Mouse (Mus musculus): ENCODE data around the gene Mid1. TPM values are rescaled to one million over a fixed set of nuclear protein-coding genes. Genes with fewer than 3 reads are reported as not detected.
"Not testable (repeated sequence)": the region's sequence is repeated elsewhere in the genome, so short reads cannot be mapped to it uniquely, and the experiment has no call there.

The Mid1 gene
- polyA plus RNA-seq, 1 experiment from 2014 or later: 9.0 TPM

- not testable (repeated sequence) for H3K27ac ChIP-seq (ENCODE audit: low read depth, low read length); H3K9me3 ChIP-seq (ENCODE audit: control insufficient read depth, low read length); H3K9ac ChIP-seq (replicated peaks; ENCODE audit: low read depth, low read length); H3K36me3 ChIP-seq (ENCODE audit: control insufficient read depth, insufficient read depth, low read length); H3K4me1 ChIP-seq (ENCODE audit: control insufficient read depth, insufficient read depth, low read length); H3K4me3 ChIP-seq (ENCODE audit: low read depth, low read length); ATAC-seq (ENCODE audit: low read depth); H3K27me3 ChIP-seq (ENCODE audit: control insufficient read depth, insufficient read depth, low read length); H3K4me2 ChIP-seq (ENCODE audit: low read depth, low read length)
- 41% methylated on average over 10 of the region's 12 CpGs for WGBS
Observed at GRCm38 (mm10) chrX:170001388-170001695, 316.3 kb downstream of the Mid1 start.

DNA sequence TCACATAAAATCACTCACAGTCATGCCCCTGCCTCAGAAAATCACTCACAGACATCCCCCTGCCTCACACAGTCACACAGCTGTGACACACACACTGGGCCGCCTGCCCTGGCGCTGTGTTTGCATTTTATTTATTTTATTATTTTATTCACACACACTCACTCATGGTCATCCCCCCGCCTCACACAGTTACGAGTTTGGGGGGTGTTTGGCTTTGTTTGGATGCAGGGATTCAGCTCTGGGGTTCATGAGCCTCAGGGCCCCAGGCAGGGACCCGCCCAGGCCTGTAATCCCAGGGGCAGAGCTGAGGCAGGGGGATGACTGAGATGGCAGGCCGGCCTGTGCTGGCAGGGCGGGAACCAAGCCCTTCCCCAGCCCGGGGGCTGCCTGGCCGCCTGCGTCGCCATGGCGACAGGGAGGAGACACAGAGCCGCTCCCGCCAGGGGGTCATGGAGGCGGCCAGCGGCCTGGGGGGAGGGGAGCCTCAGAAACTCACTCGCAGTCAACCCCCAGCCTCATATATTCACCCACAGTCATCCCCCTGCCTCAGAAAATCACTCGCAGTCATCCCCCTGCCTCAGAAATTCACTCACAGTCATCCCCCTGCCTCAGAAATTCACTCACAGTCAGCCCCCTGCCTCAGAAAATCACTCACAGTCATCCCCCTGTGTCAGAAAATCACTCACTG is 317.7 kb downstream of the Mid1 start:
- not testable (repeated sequence) for H3K4me3 ChIP-seq (ENCODE audit: low read depth, low read length); ATAC-seq (ENCODE audit: low read depth); H3K4me2 ChIP-seq (ENCODE audit: low read depth, low read length)

GRCm38 (mm10) chrX:170003536-170003935 is 318.5 kb downstream of the Mid1 start:
- ATAC-seq (ENCODE audit: low read depth); H3K4me3 ChIP-seq (ENCODE audit: low read depth, low read length); H3K4me2 ChIP-seq (ENCODE audit: low read depth, low read length); H3K27ac ChIP-seq (ENCODE audit: low read depth, low read length); H3K4me1 ChIP-seq (ENCODE audit: control insufficient read depth, insufficient read depth, low read length); H3K36me3 ChIP-seq (ENCODE audit: control insufficient read depth, insufficient read depth, low read length); H3K9me3 ChIP-seq (ENCODE audit: control insufficient read depth, low read length); H3K9ac ChIP-seq (replicated peaks; ENCODE audit: low read depth, low read length); H3K27me3 ChIP-seq (ENCODE audit: control insufficient read depth, insufficient read depth, low read length): not testable (repeated sequence)
- WGBS: 23% methylated on average over 1 of the region's 1 CpGs

More for the DNA sequence above, 317.7 kb downstream of the Mid1 start:
- H3K27me3 ChIP-seq (ENCODE audit: control insufficient read depth, insufficient read depth, low read length); H3K36me3 ChIP-seq (ENCODE audit: control insufficient read depth, insufficient read depth, low read length); H3K9me3 ChIP-seq (ENCODE audit: control insufficient read depth, low read length); H3K9ac ChIP-seq (replicated peaks; ENCODE audit: low read depth, low read length); H3K4me1 ChIP-seq (ENCODE audit: control insufficient read depth, insufficient read depth, low read length); H3K27ac ChIP-seq (ENCODE audit: low read depth, low read length): not testable (repeated sequence)
- WGBS: 44% methylated on average over 15 of the region's 18 CpGs

DNA sequence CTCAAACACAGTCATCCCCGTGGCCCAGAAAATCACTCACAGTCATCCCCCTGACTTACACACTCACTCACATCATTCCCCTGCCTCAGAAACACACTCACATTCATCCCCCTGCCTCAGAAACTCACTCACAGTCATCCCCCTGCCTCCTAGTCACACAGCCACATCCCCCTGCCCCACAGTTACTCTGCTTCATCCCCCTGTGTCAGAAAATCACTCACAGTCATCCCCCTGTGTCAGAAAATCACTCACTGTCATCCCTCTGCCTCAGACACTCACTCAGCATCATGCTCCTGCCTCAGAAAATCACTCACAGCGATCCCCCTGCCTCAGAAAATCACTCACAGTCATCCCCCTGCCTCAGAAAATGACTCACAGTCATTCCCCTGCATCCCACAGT is 319.2 kb downstream of the Mid1 start:
- not testable (repeated sequence) for H3K4me1 ChIP-seq (ENCODE audit: control insufficient read depth, insufficient read depth, low read length); H3K9me3 ChIP-seq (ENCODE audit: control insufficient read depth, low read length); H3K27ac ChIP-seq (ENCODE audit: low read depth, low read length); ATAC-seq (ENCODE audit: low read depth); H3K36me3 ChIP-seq (ENCODE audit: control insufficient read depth, insufficient read depth, low read length); H3K9ac ChIP-seq (replicated peaks; ENCODE audit: low read depth, low read length); H3K4me3 ChIP-seq (ENCODE audit: low read depth, low read length); H3K27me3 ChIP-seq (ENCODE audit: control insufficient read depth, insufficient read depth, low read length); H3K4me2 ChIP-seq (ENCODE audit: low read depth, low read length)
- 47% methylated on average over 2 of the region's 2 CpGs for WGBS

GRCm38 (mm10) chrX:170004793-170005192 is 319.8 kb downstream of the Mid1 start:
- 45% methylated on average over 5 of the region's 5 CpGs for WGBS
- H3K4me3 ChIP-seq (ENCODE audit: low read depth, low read length); H3K27me3 ChIP-seq (ENCODE audit: control insufficient read depth, insufficient read depth, low read length); H3K4me1 ChIP-seq (ENCODE audit: control insufficient read depth, insufficient read depth, low read length); H3K27ac ChIP-seq (ENCODE audit: low read depth, low read length); H3K36me3 ChIP-seq (ENCODE audit: control insufficient read depth, insufficient read depth, low read length); H3K4me2 ChIP-seq (ENCODE audit: low read depth, low read length); H3K9ac ChIP-seq (replicated peaks; ENCODE audit: low read depth, low read length); ATAC-seq (ENCODE audit: low read depth): not testable (repeated sequence)
- H3K9me3 ChIP-seq (ENCODE audit: control insufficient read depth, low read length): peaks cover 12% of the 10 kb centered on the region

- not testable (repeated sequence) for H3K4me1 ChIP-seq (ENCODE audit: control insufficient read depth, insufficient read depth, low read length); ATAC-seq (ENCODE audit: low read depth); H3K36me3 ChIP-seq (ENCODE audit: control insufficient read depth, insufficient read depth, low read length); H3K27ac ChIP-seq (ENCODE audit: low read depth, low read length); H3K9ac ChIP-seq (replicated peaks; ENCODE audit: low read depth, low read length); H3K4me3 ChIP-seq (ENCODE audit: low read depth, low read length); H3K27me3 ChIP-seq (ENCODE audit: control insufficient read depth, insufficient read depth, low read length); H3K4me2 ChIP-seq (ENCODE audit: low read depth, low read length)
- WGBS: 23% methylated on average over 13 of the region's 13 CpGs
- H3K9me3 ChIP-seq (ENCODE audit: control insufficient read depth, low read length): peaks cover 13% of the 10 kb centered on the region
Observed at GRCm38 (mm10) chrX:170005194-170005593, 320.2 kb downstream of the Mid1 start.

GRCm38 (mm10) chrX:170005695-170006297 is 320.8 kb downstream of the Mid1 start:
- WGBS: 49% methylated on average over 1 of the region's 1 CpGs
- not testable (repeated sequence) for H3K27ac ChIP-seq (ENCODE audit: low read depth, low read length); H3K36me3 ChIP-seq (ENCODE audit: control insufficient read depth, insufficient read depth, low read length); ATAC-seq (ENCODE audit: low read depth); H3K4me1 ChIP-seq (ENCODE audit: control insufficient read depth, insufficient read depth, low read length); H3K4me3 ChIP-seq (ENCODE audit: low read depth, low read length); H3K9ac ChIP-seq (replicated peaks; ENCODE audit: low read depth, low read length); H3K4me2 ChIP-seq (ENCODE audit: low read depth, low read length); H3K27me3 ChIP-seq (ENCODE audit: control insufficient read depth, insufficient read depth, low read length)
- peaks cover 15% of the 10 kb centered on the region for H3K9me3 ChIP-seq (ENCODE audit: control insufficient read depth, low read length)

- not testable (repeated sequence) for H3K36me3 ChIP-seq (ENCODE audit: control insufficient read depth, insufficient read depth, low read length); ATAC-seq (ENCODE audit: low read depth); H3K27ac ChIP-seq (ENCODE audit: low read depth, low read length); H3K27me3 ChIP-seq (ENCODE audit: control insufficient read depth, insufficient read depth, low read length); H3K4me1 ChIP-seq (ENCODE audit: control insufficient read depth, insufficient read depth, low read length); H3K9ac ChIP-seq (replicated peaks; ENCODE audit: low read depth, low read length); H3K4me2 ChIP-seq (ENCODE audit: low read depth, low read length); H3K4me3 ChIP-seq (ENCODE audit: low read depth, low read length)
- peaks cover 21% of the 10 kb centered on the region for H3K9me3 ChIP-seq (ENCODE audit: control insufficient read depth, low read length)
- 56% methylated on average over 3 of the region's 3 CpGs for whole genome bisulfite sequencing
Observed at GRCm38 (mm10) chrX:170006694-170007247, 321.8 kb downstream of the Mid1 start.

DNA sequence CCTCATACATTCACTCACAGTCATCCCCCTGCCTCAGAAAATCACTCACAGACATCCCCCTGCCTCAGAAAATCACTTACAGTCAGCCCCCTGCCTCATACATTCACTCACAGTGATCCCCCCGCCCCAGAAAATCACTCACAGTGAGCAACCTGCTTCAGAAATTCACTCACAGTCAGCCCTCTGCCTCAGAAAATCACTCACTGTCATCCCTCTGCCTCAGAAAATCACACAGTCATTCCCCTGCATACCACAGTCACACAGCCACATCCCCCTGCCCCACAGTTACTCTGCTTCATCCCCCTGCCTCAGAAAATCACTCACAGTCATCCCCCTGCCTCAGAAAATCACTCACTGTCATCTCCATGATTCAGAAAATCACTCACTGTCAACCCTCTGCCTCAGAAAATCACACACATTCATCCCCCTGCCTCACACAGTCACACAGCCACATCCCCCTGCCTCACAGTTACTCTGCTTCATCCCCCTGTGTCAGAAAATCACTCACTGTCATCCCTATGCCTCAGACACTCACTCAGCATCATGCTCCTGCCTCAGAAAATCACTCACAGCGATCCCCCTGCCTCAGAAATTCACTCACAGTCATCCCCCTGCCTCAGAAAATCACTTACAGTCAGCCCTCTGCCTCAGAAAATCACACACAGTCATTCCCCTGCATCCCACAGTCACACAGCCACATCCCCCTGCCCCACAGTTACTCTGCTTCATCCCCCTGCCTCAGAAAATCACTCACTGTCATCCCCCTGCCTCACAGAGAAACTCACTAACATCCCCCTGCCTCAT is 322.6 kb downstream of the Mid1 start:
- not testable (repeated sequence) for H3K4me2 ChIP-seq (ENCODE audit: low read depth, low read length); H3K9ac ChIP-seq (replicated peaks; ENCODE audit: low read depth, low read length); H3K27me3 ChIP-seq (ENCODE audit: control insufficient read depth, insufficient read depth, low read length); H3K36me3 ChIP-seq (ENCODE audit: control insufficient read depth, insufficient read depth, low read length); H3K27ac ChIP-seq (ENCODE audit: low read depth, low read length); H3K4me3 ChIP-seq (ENCODE audit: low read depth, low read length); H3K4me1 ChIP-seq (ENCODE audit: control insufficient read depth, insufficient read depth, low read length); ATAC-seq (ENCODE audit: low read depth)
- 53% methylated on average over 2 of the region's 2 CpGs for WGBS
- peaks cover 21% of the 10 kb centered on the region for H3K9me3 ChIP-seq (ENCODE audit: control insufficient read depth, low read length)
